Comparison of ENCODE assay signal across 8 mouse cellular contexts in genomic region chr7:34606729-34607128, GRCm38 (mm10). TPM values are rescaled to one million over a fixed set of nuclear protein-coding genes. Genes with fewer than 3 reads are reported as not detected.
DNase-seq lines count a peak whose midpoint lies in the region; ATAC-seq and TF ChIP-seq lines count a peak whose summit lies in the region.

No protein-coding gene starts in this region.

- H3K4me1 ChIP-seq in kidney, adult 2 months (ENCODE audit: control insufficient read depth, insufficient read depth, low read length) = no peaks in the 10 kb centered on the region
- H3K4me1 ChIP-seq in embryonic facial prominence, embryonic 11.5 days (ENCODE audit: control insufficient read depth, insufficient read depth, low read length) = peaks cover 8% of the 10 kb centered on the region; the same call in 1 of the 2 replicates
- peaks cover 25% of the 10 kb centered on the region for H3K4me1 ChIP-seq in hindbrain, embryonic 14.5 days (replicated peaks; ENCODE audit: control insufficient read depth, insufficient read depth, low read length)
- peaks cover 26% of the 10 kb centered on the region for H3K4me1 ChIP-seq in midbrain, embryonic 13.5 days (replicated peaks)

- no peak overlapping the region for H3K9ac ChIP-seq in embryonic facial prominence, embryonic 11.5 days (replicated peaks; ENCODE audit: low read length)
- H3K9ac ChIP-seq in hindbrain, embryonic 14.5 days = peak overlapping the region; percentile 30; the same call in 1 of the 2 replicates
- no peak overlapping the region for H3K9ac ChIP-seq in midbrain, embryonic 13.5 days (replicated peaks)

- H3K4me2 ChIP-seq in embryonic facial prominence, embryonic 11.5 days (ENCODE audit: low read depth, low read length) = no peak overlapping the region
- H3K4me2 ChIP-seq in hindbrain, embryonic 14.5 days (replicated peaks) = peak overlapping the region; percentile 37; the same call in 1 of the 2 replicates
- H3K4me2 ChIP-seq in midbrain, embryonic 13.5 days (replicated peaks) = peak overlapping the region; percentile 31

- no peak overlapping the region for H3K27ac ChIP-seq in kidney, adult 2 months (ENCODE audit: insufficient read depth, low read depth, low read length)
- H3K27ac ChIP-seq in embryonic facial prominence, embryonic 11.5 days (replicated peaks; ENCODE audit: low read depth, low read length) = peak overlapping the region; percentile 52; the same call in 1 of the 2 replicates
- H3K27ac ChIP-seq in hindbrain, embryonic 14.5 days = peak overlapping the region; percentile 71
- H3K27ac ChIP-seq in midbrain, embryonic 13.5 days = peak overlapping the region; percentile 85

- H3K27me3 ChIP-seq in kidney, adult 2 months (replicated peaks; ENCODE audit: control insufficient read depth, insufficient read depth, low read length) = no peaks in the 10 kb centered on the region
- no peaks in the 10 kb centered on the region for H3K27me3 ChIP-seq in embryonic facial prominence, embryonic 11.5 days (ENCODE audit: control insufficient read depth, insufficient read depth, low read length)
- no peaks in the 10 kb centered on the region for H3K27me3 ChIP-seq in hindbrain, embryonic 14.5 days (ENCODE audit: control insufficient read depth, insufficient read depth, low read length)
- H3K27me3 ChIP-seq in midbrain, embryonic 13.5 days = no peaks in the 10 kb centered on the region

- H3K4me3 ChIP-seq in kidney, adult 2 months (ENCODE audit: insufficient read depth, low read depth, low read length) = no peak overlapping the region
- no peak overlapping the region for H3K4me3 ChIP-seq in embryonic facial prominence, embryonic 11.5 days (ENCODE audit: low read depth, low read length)
- no peak overlapping the region for H3K4me3 ChIP-seq in hindbrain, embryonic 14.5 days (replicated peaks; ENCODE audit: low read length)
- H3K4me3 ChIP-seq in midbrain, embryonic 13.5 days (replicated peaks) = no peak overlapping the region

- DNase-seq in kidney, adult 2 months = peak; percentile 25
- no peak for DNase-seq in kidney, adult 11 months
- peak; percentile 75 for DNase-seq in embryonic facial prominence, embryonic 11.5 days (ENCODE audit: low spot score)
- DNase-seq in hindbrain, embryonic 14.5 days (ENCODE audit: low spot score) = peak; percentile 70
- no peak for DNase-seq in urinary bladder, postnatal 4 days (ENCODE audit: low spot score in 2 of 2)
- DNase-seq in urinary bladder, adult 18-20 months (ENCODE audit: low spot score in 2 of 2) = no peak
- no peak for DNase-seq in urinary bladder, adult 2 months (ENCODE audit: low spot score)

- no peak for TF ChIP-seq CTCF in kidney, adult 2 months (conservative IDR thresholded peaks at IDR 0.05; ENCODE audit: insufficient read depth, insufficient read length, low read depth, low read length)

- no peak for TF ChIP-seq POLR2A in kidney, adult 2 months (IDR thresholded peaks at IDR 0.05; ENCODE audit: low read depth, low read length)

- no peaks in the 10 kb centered on the region for H3K9me3 ChIP-seq in embryonic facial prominence, embryonic 11.5 days (replicated peaks; ENCODE audit: control insufficient read depth, low read length)
- H3K9me3 ChIP-seq in hindbrain, embryonic 14.5 days (ENCODE audit: control insufficient read depth, low read length) = no peaks in the 10 kb centered on the region
- no peaks in the 10 kb centered on the region for H3K9me3 ChIP-seq in midbrain, embryonic 13.5 days

- peak; percentile 37; the same call in 1 of the 2 replicates for ATAC-seq in embryonic facial prominence, embryonic 11.5 days (replicated peaks; ENCODE audit: insufficient number of reproducible peaks, low FRiP score, low TSS enrichment, low read depth)
- peak; percentile 65 for ATAC-seq in hindbrain, embryonic 14.5 days (ENCODE audit: low FRiP score)
- ATAC-seq in midbrain, embryonic 13.5 days = peak; percentile 72

- WGBS in kidney, adult 2 months = 23% methylated on average over 11 of the region's 11 CpGs
- WGBS in embryonic facial prominence, embryonic 11.5 days = 11% methylated on average over 11 of the region's 11 CpGs
- WGBS in hindbrain, embryonic 14.5 days = 7% methylated on average over 11 of the region's 11 CpGs
- WGBS in midbrain, embryonic 13.5 days = 12% methylated on average over 11 of the region's 11 CpGs

- H3K36me3 ChIP-seq in kidney, adult 2 months (ENCODE audit: control insufficient read depth, insufficient read depth, low read length) = no peaks in the 10 kb centered on the region
- no peaks in the 10 kb centered on the region for H3K36me3 ChIP-seq in embryonic facial prominence, embryonic 11.5 days (replicated peaks; ENCODE audit: control insufficient read depth, insufficient read depth, low read depth, low read length)
- no peaks in the 10 kb centered on the region for H3K36me3 ChIP-seq in hindbrain, embryonic 14.5 days (replicated peaks; ENCODE audit: control insufficient read depth, insufficient read depth)
- H3K36me3 ChIP-seq in midbrain, embryonic 13.5 days = no peaks in the 10 kb centered on the region

RNA-seq across cellular contexts. Expression of gene Kctd15, which starts 49.8 kb away (rescaled TPM):
- polyA plus RNA-seq in kidney, adult 2 months (2012; rRNA removed) = 18.3 and 19.8 TPM in 2 replicates
- 20.7 and 27.6 TPM in 2 replicates for polyA plus RNA-seq in embryonic facial prominence, embryonic 11.5 days (2014; fragmentation: Nextera tagmentation; extraction: Ambion mirVana)
- polyA plus RNA-seq in hindbrain, embryonic 14.5 days (2014; fragmentation: Nextera tagmentation; extraction: Ambion mirVana) = 12.3 and 13.0 TPM in 2 replicates
- 35.2 and 42.8 TPM in 2 replicates for polyA plus RNA-seq in midbrain, embryonic 13.5 days (2015; fragmentation: Nextera tagmentation; extraction: Ambion mirVana)
- 63.9 and 67.8 TPM in 2 replicates for polyA plus RNA-seq in urinary bladder, adult 2 months (2012; rRNA removed)

Comparison
In these comparisons a context has a peak if more than half of its experiments do, and no peak if none do; other contexts are left out.
1. DNase-seq: peak in kidney, adult 2 months (single experiment), embryonic facial prominence, embryonic 11.5 days (single experiment) and hindbrain, embryonic 14.5 days (single experiment); none in kidney, adult 11 months (single experiment), urinary bladder, postnatal 4 days (0 of 2), urinary bladder, adult 18-20 months (0 of 2) and urinary bladder, adult 2 months (single experiment).
2. Peak in every context shown above with its lines, with median percentiles within 50 percentile points of each other: ATAC-seq.